Mouse (Mus musculus) ovary, postnatal 36 days (tissue): ENCODE measurements around the gene 4930404H24Rik.

Source experiments
- DNase-seq: peaks from one replicate; pipeline ENCODE4 v3.0.0; 2022; ENCODE audit warnings: low spot score, mixed read lengths

Gene 4930404H24Rik

GRCm38 (mm10) chr2:153510136-153510535, 17.5 kb downstream of the 4930404H24Rik start:
- DNase-seq = no peak

DNA sequence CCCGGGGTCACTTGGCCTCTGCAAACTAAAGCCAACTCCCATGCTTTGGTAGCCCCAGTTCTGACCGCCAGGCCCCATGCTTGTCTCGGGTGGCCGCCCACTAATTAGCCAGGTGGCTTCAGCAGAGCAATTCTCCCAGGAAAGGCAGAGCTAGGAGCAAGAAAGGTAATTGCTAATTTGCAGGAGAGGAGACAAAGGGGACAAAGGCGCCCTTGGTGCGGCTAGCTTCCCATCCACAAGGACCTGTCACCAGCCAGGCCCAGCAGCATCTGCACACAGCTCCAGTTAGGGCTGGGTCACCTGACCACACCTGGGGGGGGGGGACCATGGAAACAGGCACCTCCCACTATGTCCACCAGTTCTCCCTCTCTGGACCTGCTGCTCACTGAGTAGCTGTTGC, 19.0 kb downstream of the 4930404H24Rik start:
- no peak for DNase-seq

DNA sequence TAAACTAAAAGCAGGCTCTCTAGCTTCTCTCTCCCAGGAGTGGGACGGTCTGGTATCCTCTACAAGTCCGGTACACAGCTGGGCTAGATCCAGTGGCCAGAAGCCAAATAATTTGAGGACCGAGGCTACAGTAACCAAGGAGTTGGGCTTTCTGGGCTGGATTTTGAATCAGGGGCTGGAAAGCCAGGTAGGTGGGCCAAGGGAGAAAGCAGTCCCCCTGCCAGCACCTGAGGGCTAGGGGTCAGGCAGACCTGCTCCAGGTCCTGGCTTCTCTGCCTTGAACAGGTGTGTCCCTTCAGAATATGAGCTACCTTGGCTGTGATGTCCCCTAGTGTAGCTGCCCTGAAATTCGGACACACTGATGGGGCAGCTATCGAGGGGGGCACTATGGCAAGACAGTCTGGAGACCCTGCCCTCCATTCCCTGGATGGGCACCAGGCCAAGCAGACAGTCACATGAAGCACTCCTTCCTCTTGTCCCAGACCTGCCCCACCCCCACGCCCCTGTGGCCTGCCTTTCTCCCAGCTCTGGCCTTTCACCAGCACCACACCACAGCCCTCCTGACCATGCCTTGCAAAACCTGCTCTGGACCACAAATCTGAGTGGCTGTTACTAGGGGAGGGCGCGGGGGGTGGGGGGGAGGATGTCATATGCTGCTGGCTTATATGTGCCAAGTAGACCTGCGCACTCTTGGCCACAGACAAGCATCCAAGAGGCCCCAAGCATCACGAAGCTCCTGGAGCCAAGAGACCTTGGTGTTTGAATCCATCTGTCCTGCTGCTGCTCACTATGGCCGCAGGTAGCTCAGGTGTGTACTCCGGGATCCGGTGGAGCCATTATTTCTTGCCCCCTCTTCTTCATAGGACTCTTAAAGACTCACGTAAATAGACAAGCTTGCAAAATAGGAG, 20.1 kb downstream of the 4930404H24Rik start:
- DNase-seq = no peak

- no peak for DNase-seq
Measured at GRCm38 (mm10) chr2:153513983-153514382, 21.4 kb downstream of the 4930404H24Rik start.

- no peak for DNase-seq
Measured at GRCm38 (mm10) chr2:153514497-153515380, 22.1 kb downstream of the 4930404H24Rik start.

GRCm38 (mm10) chr2:153515582-153515981, 23.0 kb downstream of the 4930404H24Rik start:
- DNase-seq = no peak

GRCm38 (mm10) chr2:153516961-153517360, 24.4 kb downstream of the 4930404H24Rik start:
- DNase-seq = no peak

GRCm38 (mm10) chr2:153520057-153520456, 27.5 kb downstream of the 4930404H24Rik start:
- DNase-seq = no peak

DNA sequence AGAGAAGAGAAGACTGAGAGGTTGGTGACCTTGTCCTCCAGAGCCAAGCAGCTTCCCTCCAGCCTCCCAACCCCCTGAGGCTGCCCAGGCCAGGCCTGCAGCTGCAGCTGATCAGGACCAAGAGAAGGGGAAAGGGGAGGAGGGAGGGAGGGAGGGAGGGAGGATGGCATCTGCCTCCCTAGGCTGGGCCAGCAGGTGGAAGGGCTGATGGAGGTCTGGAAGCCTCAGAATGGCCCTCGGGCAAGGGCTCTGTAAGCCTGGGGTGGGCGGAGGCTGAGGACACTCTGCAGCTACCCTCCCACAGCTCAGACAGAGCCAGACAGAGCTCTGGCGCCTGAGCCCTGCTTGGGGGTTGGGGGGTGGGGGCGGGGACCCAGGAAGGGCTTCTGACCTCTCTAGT, 29.7 kb downstream of the 4930404H24Rik start:
- no peak for DNase-seq

- peak; percentile 44 for DNase-seq
Measured at GRCm38 (mm10) chr2:153523143-153523542, 30.6 kb downstream of the 4930404H24Rik start.

GRCm38 (mm10) chr2:153523656-153524055, 31.1 kb downstream of the 4930404H24Rik start:
- DNase-seq = no peak

GRCm38 (mm10) chr2:153524727-153525126, 32.1 kb downstream of the 4930404H24Rik start:
- DNase-seq = no peak

DNA sequence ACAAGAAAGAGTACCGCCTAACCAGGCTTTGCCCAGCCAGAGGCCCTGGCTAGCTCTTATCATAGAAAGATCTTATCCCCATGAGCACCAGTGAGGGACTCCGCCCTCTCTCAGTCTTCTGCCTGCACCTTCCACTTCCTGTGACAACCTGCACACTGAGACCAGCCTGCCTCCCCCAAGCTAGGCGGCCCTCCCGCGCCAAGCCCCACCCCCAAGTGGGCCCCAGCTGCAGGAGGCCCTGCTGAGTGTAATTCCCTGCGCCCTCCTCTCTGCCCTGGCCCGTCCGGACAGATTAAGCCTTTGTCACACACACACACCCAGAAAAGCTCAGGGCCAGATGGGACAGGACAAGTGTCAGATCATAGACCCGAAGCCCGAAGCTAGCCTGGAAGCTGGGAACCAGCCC, 33.3 kb downstream of the 4930404H24Rik start:
- peak; percentile 37 for DNase-seq

- no peak for DNase-seq
Measured at GRCm38 (mm10) chr2:153526850-153527530, 34.4 kb downstream of the 4930404H24Rik start.

GRCm38 (mm10) chr2:153527580-153528531, 35.3 kb downstream of the 4930404H24Rik start:
- DNase-seq = peak; percentile 73

DNA sequence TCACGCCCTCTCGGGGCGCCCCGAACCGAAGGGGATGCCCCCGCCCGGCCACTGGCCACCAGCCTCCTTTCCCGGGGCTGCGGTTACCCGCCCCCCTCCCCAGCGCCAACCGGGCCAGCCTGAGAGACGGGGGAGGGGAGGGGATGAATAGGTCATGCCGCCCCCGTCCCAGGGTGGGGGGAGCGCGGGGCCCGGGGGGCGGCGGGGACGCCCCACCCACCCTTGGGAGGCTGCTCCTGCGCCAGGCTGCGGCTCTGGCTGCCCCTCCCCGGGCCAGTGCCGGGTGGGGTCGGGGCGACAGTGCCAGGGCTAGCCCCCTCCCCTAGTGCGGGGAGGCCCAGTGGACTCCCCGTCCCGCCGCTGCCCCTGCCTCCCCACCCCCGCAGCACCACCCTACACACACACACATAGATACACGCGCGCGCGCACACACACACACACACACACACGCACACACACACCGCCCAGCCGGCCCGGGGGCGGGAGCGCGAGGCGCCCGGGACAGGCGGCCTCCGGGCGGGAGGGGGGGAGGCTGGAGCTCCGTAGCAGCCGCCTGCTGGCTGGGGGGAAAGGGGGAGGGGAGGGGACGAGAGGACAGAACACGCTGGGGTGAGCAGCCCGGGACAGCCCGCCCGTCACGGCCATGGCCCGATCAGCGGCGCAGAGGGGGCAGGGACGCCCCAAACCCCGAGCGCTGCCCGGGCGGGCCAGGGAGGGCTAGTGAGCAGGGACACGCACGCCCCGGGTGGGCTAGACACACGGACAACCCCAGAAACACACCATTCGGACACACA, 36.2 kb downstream of the 4930404H24Rik start:
- DNase-seq = peak; percentile 45

GRCm38 (mm10) chr2:153529365-153529781, 36.8 kb downstream of the 4930404H24Rik start:
- peak; percentile 62 for DNase-seq

- DNase-seq = peak; percentile 46
Measured at GRCm38 (mm10) chr2:153529931-153530766, 37.6 kb downstream of the 4930404H24Rik start, which contains the start of gene Nol4l. Gene Nol4l (minus strand): TSS chr2:153529971.

- no peak for DNase-seq
Measured at GRCm38 (mm10) chr2:153530948-153531347, 38.4 kb downstream of the 4930404H24Rik start.
